Mouse (Mus musculus): ENCODE results near the gene Uqcr11. TPM values are rescaled to one million over a fixed set of nuclear protein-coding genes. Genes with fewer than 3 reads are reported as not detected.

Gene Uqcr11
- polyA plus RNA-seq, 1 experiment from 2014 or later = 479 TPM

- Histone ChIP-seq H3K27ac (peak overlapping the region; percentile 92), H3K36me3 (peaks cover 55% of the 10 kb centered on the region), H3K4me1 (peaks cover 41% of the 10 kb centered on the region), H3K4me2 (peak overlapping the region; percentile 92), H3K9ac (peak overlapping the region; percentile 98), H3K27me3 (no peaks in the 10 kb centered on the region), H3K9me3 (no peaks in the 10 kb centered on the region), H3K4me3 (peak overlapping the region; percentile 91)
- ATAC-seq (ENCODE audit: insufficient number of reproducible peaks, insufficient read depth, low FRiP score, low TSS enrichment, low read depth) = no peak
- 6% methylated on average over 7 of the region's 7 CpGs for WGBS
Measured at GRCm38 (mm10) chr10:80385310-80385709, 21.3 kb downstream of the Uqcr11 start.

GRCm38 (mm10) chr10:80384709-80385108 is 21.9 kb downstream of the Uqcr11 start:
- Histone ChIP-seq H3K27ac (peak overlapping the region; percentile 92), H3K4me3 (peak overlapping the region; percentile 91), H3K9me3 (no peaks in the 10 kb centered on the region), H3K4me2 (peak overlapping the region; percentile 92), H3K9ac (peak overlapping the region; percentile 98), H3K4me1 (peaks cover 41% of the 10 kb centered on the region), H3K36me3 (peaks cover 54% of the 10 kb centered on the region), H3K27me3 (no peaks in the 10 kb centered on the region)
- 77% methylated on average over 7 of the region's 7 CpGs for WGBS
- ATAC-seq (ENCODE audit: insufficient number of reproducible peaks, insufficient read depth, low FRiP score, low TSS enrichment, low read depth) = no peak

GRCm38 (mm10) chr10:80384115-80384639 is 22.5 kb downstream of the Uqcr11 start:
- Histone ChIP-seq H3K27me3 (no peaks in the 10 kb centered on the region), H3K4me2 (peak overlapping the region; percentile 92), H3K9me3 (no peaks in the 10 kb centered on the region), H3K27ac (no peak overlapping the region), H3K36me3 (peaks cover 57% of the 10 kb centered on the region), H3K4me1 (peaks cover 41% of the 10 kb centered on the region), H3K4me3 (peak overlapping the region; percentile 91), H3K9ac (peak overlapping the region; percentile 98)
- WGBS = 83% methylated on average over 4 of the region's 4 CpGs
- no peak for ATAC-seq (ENCODE audit: insufficient number of reproducible peaks, insufficient read depth, low FRiP score, low TSS enrichment, low read depth)

- Histone ChIP-seq H3K4me1 (peaks cover 34% of the 10 kb centered on the region), H3K36me3 (peaks cover 57% of the 10 kb centered on the region), H3K4me3 (no peak overlapping the region), H3K27ac (no peak overlapping the region), H3K4me2 (0 out of 2 replicates have a peak overlapping the region, but pooled peaks have one; percentile 92), H3K27me3 (no peaks in the 10 kb centered on the region), H3K9ac (peak overlapping the region; percentile 55), H3K9me3 (no peaks in the 10 kb centered on the region)
- WGBS = 58% methylated on average over 4 of the region's 4 CpGs
- no peak for ATAC-seq (ENCODE audit: insufficient number of reproducible peaks, insufficient read depth, low FRiP score, low TSS enrichment, low read depth)
Measured at GRCm38 (mm10) chr10:80383431-80383830, 23.2 kb downstream of the Uqcr11 start.

- ATAC-seq (ENCODE audit: insufficient number of reproducible peaks, insufficient read depth, low FRiP score, low TSS enrichment, low read depth) = no peak
Measured at GRCm38 (mm10) chr10:80382641-80383365, 23.8 kb downstream of the Uqcr11 start.

GRCm38 (mm10) chr10:80377716-80378115 is 28.9 kb downstream of the Uqcr11 start:
- WGBS = 51% methylated on average over 10 of the region's 10 CpGs
- Histone ChIP-seq H3K36me3 (peaks cover 32% of the 10 kb centered on the region), H3K27ac (no peak overlapping the region)

More at GRCm38 (mm10) chr10:80382641-80383365, 23.8 kb downstream of the Uqcr11 start:
- H3K36me3 ChIP-seq = peaks cover 57% of the 10 kb centered on the region
- no peaks in the 10 kb centered on the region for H3K9me3 ChIP-seq
- H3K4me3 ChIP-seq = no peak overlapping the region
- peak overlapping the region; percentile 55; the same call in 1 of the 2 replicates for H3K9ac ChIP-seq
- 0 out of 2 replicates have a peak overlapping the region, but pooled peaks have one; percentile 92 for H3K4me2 ChIP-seq
- no peak overlapping the region for H3K27ac ChIP-seq
- H3K27me3 ChIP-seq = no peaks in the 10 kb centered on the region
- 83% methylated on average over 7 of the region's 7 CpGs for WGBS
- H3K4me1 ChIP-seq = peaks cover 28% of the 10 kb centered on the region

GRCm38 (mm10) chr10:80376160-80376559 is 30.5 kb downstream of the Uqcr11 start:
- H3K4me2 ChIP-seq = no peak overlapping the region
- no peaks in the 10 kb centered on the region for H3K27me3 ChIP-seq
- 2% methylated on average over 7 of the region's 7 CpGs for WGBS
- H3K27ac ChIP-seq = no peak overlapping the region
- H3K36me3 ChIP-seq = peaks cover 17% of the 10 kb centered on the region
- H3K9ac ChIP-seq = no peak overlapping the region
- no peaks in the 10 kb centered on the region for H3K9me3 ChIP-seq
- peaks cover 12% of the 10 kb centered on the region for H3K4me1 ChIP-seq
- H3K4me3 ChIP-seq = no peak overlapping the region
- ATAC-seq (ENCODE audit: insufficient number of reproducible peaks, insufficient read depth, low FRiP score, low TSS enrichment, low read depth) = no peak

More at GRCm38 (mm10) chr10:80377716-80378115, 28.9 kb downstream of the Uqcr11 start:
- H3K9ac ChIP-seq = no peak overlapping the region
- peaks cover under 1% of the 10 kb centered on the region; the same call in 1 of the 2 replicates for H3K4me1 ChIP-seq
- no peaks in the 10 kb centered on the region for H3K27me3 ChIP-seq
- no peak overlapping the region for H3K4me2 ChIP-seq
- no peak for ATAC-seq (ENCODE audit: insufficient number of reproducible peaks, insufficient read depth, low FRiP score, low TSS enrichment, low read depth)
- H3K4me3 ChIP-seq = no peak overlapping the region
- no peaks in the 10 kb centered on the region for H3K9me3 ChIP-seq

- Histone ChIP-seq H3K36me3 (no peaks in the 10 kb centered on the region), H3K4me2 (no peak overlapping the region), H3K9me3 (no peaks in the 10 kb centered on the region), H3K4me1 (peaks cover 12% of the 10 kb centered on the region), H3K4me3 (no peak overlapping the region), H3K27me3 (no peaks in the 10 kb centered on the region), H3K27ac (no peak overlapping the region), H3K9ac (no peak overlapping the region)
- ATAC-seq (ENCODE audit: insufficient number of reproducible peaks, insufficient read depth, low FRiP score, low TSS enrichment, low read depth) = no peak
- 23% methylated on average over 6 of the region's 6 CpGs for WGBS
Measured at GRCm38 (mm10) chr10:80374063-80374462, 32.6 kb downstream of the Uqcr11 start.

GRCm38 (mm10) chr10:80372706-80373105 is 33.9 kb downstream of the Uqcr11 start:
- Histone ChIP-seq H3K4me2 (no peak overlapping the region), H3K4me3 (no peak overlapping the region), H3K4me1 (peaks cover 12% of the 10 kb centered on the region), H3K27me3 (no peaks in the 10 kb centered on the region; the same call in 1 of the 2 replicates), H3K27ac (no peak overlapping the region), H3K9me3 (peaks cover 4% of the 10 kb centered on the region; the same call in 1 of the 2 replicates), H3K9ac (no peak overlapping the region), H3K36me3 (no peaks in the 10 kb centered on the region)
- no peak for ATAC-seq (ENCODE audit: insufficient number of reproducible peaks, insufficient read depth, low FRiP score, low TSS enrichment, low read depth)
- WGBS = 76% methylated on average over 6 of the region's 6 CpGs

GRCm38 (mm10) chr10:80371983-80372382 is 34.6 kb downstream of the Uqcr11 start:
- Histone ChIP-seq H3K27me3 (no peaks in the 10 kb centered on the region; the same call in 1 of the 2 replicates), H3K4me3 (peak overlapping the region; percentile 32; the same call in 1 of the 2 replicates), H3K27ac (peak overlapping the region; percentile 79), H3K4me1 (peaks cover 12% of the 10 kb centered on the region), H3K4me2 (peak overlapping the region; percentile 34), H3K9ac (peak overlapping the region; percentile 49; the same call in 1 of the 2 replicates), H3K36me3 (no peaks in the 10 kb centered on the region), H3K9me3 (peaks cover 4% of the 10 kb centered on the region; the same call in 1 of the 2 replicates)
- WGBS = 52% methylated on average over 9 of the region's 9 CpGs
- ATAC-seq (ENCODE audit: insufficient number of reproducible peaks, insufficient read depth, low FRiP score, low TSS enrichment, low read depth) = no peak

GRCm38 (mm10) chr10:80371411-80371966 is 35.1 kb downstream of the Uqcr11 start:
- H3K4me1 ChIP-seq = peaks cover 12% of the 10 kb centered on the region

More at GRCm38 (mm10) chr10:80371411-80371966, 35.1 kb downstream of the Uqcr11 start:
- Histone ChIP-seq H3K27ac (peak overlapping the region; percentile 79), H3K4me2 (peak overlapping the region; percentile 34), H3K9me3 (peaks cover 4% of the 10 kb centered on the region; the same call in 1 of the 2 replicates), H3K36me3 (no peaks in the 10 kb centered on the region), H3K9ac (peak overlapping the region; percentile 49; the same call in 1 of the 2 replicates), H3K27me3 (no peaks in the 10 kb centered on the region; the same call in 1 of the 2 replicates), H3K4me3 (peak overlapping the region; percentile 32)
- WGBS = 4% methylated on average over 12 of the region's 12 CpGs
- ATAC-seq (ENCODE audit: insufficient number of reproducible peaks, insufficient read depth, low FRiP score, low TSS enrichment, low read depth) = peak; percentile 81

Data from embryonic facial prominence, embryonic 13.5 days (tissue).